Mouse (Mus musculus): ENCODE data around the gene 1700008O03Rik.

DNA sequence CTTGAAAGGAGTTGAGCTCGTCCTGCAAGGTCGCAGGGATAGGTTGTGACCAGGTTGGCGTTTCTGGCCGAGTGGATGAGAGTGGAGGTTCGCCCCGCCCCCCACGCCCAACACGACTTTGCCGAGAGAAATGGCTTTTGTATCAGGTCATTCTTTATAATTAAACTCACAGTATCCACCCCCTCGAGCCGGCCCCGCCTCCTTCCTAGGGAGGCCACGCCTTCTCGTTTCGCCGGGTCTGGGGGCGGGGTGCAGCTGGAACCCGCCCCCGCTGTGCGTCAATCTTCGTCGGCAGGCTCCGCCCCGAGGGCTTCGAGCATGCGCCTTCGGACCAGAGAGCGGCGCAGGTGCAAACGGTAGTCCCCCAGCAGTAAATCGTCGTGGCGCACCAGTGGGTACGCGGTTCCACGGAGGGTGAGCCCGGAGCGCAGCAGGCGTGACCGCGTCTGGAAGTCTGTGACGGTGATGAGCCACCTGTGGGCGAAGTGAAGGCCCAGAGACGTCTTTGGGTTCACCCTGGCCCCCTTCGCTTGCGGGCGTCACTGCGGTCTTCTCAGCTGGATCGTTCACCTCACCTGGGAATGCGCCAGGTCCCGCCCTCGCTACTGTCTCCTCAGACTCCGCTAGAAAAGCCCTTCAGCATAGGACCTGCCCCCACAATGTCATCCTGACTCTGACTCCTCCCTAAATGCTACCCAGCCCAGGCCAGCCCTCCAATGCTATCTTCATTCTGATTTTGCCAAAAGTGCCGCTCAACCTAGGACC, 25.5 kb downstream of the 1700008O03Rik start:
- peak; percentile 22 to 74; a peak in 2 of 4 replicates for TF ChIP-seq POLR2A (IDR thresholded peaks at IDR 0.05; ENCODE audit: control insufficient read depth in 1 of 2, insufficient read depth in 1 of 2, low read depth in 1 of 2, low read length in 2 of 2, poor library complexity in 1 of 2)
- TF ChIP-seq CTCF (IDR thresholded peaks at IDR 0.05 in 2 of 3, conservative IDR thresholded peaks at IDR 0.05 in 1 of 3; ENCODE audit: control insufficient read depth in 1 of 3, insufficient read depth in 1 of 3, low read depth in 2 of 3, low read length in 3 of 3, poor library complexity in 1 of 3, severe bottlenecking in 1 of 3), result no peak
- TF ChIP-seq MAZ (IDR thresholded peaks at IDR 0.05; ENCODE audit: low read depth, low read length), result no peak
- TF ChIP-seq USF2 (IDR thresholded peaks at IDR 0.05; ENCODE audit: borderline replicate concordance in 1 of 2, insufficient read depth in 1 of 2, low read depth in 1 of 2, low read length in 2 of 2), result no peak
- no peak for TF ChIP-seq E2F4 (IDR thresholded peaks at IDR 0.05; ENCODE audit: borderline replicate concordance, low read depth, low read length)
- no peak for TF ChIP-seq ZMIZ1 (IDR thresholded peaks at IDR 0.05; ENCODE audit: low read depth, low read length)
